Mouse (Mus musculus) kidney, adult 2 months (tissue): ENCODE data around the gene Mmgt2. TPM values are rescaled to one million over a fixed set of nuclear protein-coding genes. Genes with fewer than 3 reads are reported as not detected.
A peak's percentile ranks its signal among the peaks of the same experiment; 100 is the strongest.
"Not testable (repeated sequence)": the region's sequence is repeated elsewhere in the genome, so short reads cannot be mapped to it uniquely, and the experiment has no call there.

ENCODE experiments used
- DNase-seq: peaks from one replicate; pipeline ENCODE4 v3.0.0; 2021
- H3K27ac ChIP-seq: fragments of 200-500 bp; 2 replicates; pipeline ENCODE4 v1.5.1; 2012; ENCODE audit warnings: low read depth, low read length, control low read depth, inconsistent platforms; ENCODE audit not compliant: insufficient read depth
- H3K27me3 ChIP-seq: fragments of 200-500 bp; replicated peaks from 2 replicates; pipeline ENCODE4 v1.6.1; 2012; ENCODE audit warnings: mild to moderate bottlenecking, moderate library complexity, low read length, inconsistent platforms; ENCODE audit not compliant: control insufficient read depth, insufficient read depth
- H3K36me3 ChIP-seq: fragments of 200-500 bp; 2 replicates; pipeline ENCODE4 v1.6.1; 2012; ENCODE audit warnings: mild to moderate bottlenecking, moderate library complexity, low read length, inconsistent platforms; ENCODE audit not compliant: control insufficient read depth, insufficient read depth
- H3K4me1 ChIP-seq: fragments of 200-500 bp; 2 replicates; pipeline ENCODE4 v1.6.1; 2011; ENCODE audit warnings: low read length; ENCODE audit not compliant: control insufficient read depth, insufficient read depth
- H3K4me3 ChIP-seq: fragments of 200-500 bp; 2 replicates; pipeline ENCODE4 v1.5.1; 2011; ENCODE audit warnings: mild to moderate bottlenecking, low read depth, low read length, control low read depth; ENCODE audit not compliant: insufficient read depth
- CTCF ChIP-seq: fragments of 200-500 bp; conservative IDR thresholded peaks from 2 replicates; pipeline ENCODE4 v1.5.1; 2011; ENCODE audit warnings: low read depth, mild to moderate bottlenecking, control low read depth, low read length, moderate library complexity, mixed read lengths; ENCODE audit not compliant: insufficient read depth, insufficient read length
- POLR2A ChIP-seq: fragments of 200-500 bp; IDR thresholded peaks from one replicate; pipeline ENCODE4 v1.6.1; 2011; ENCODE audit warnings: low read depth, low read length, control low read depth
- WGBS: fragments of 180-500 bp; shearing (Covaris S2); methylation state at CpG from one replicate; pipeline ENCODE4 v1.1.7; 2018; 5-methylcytosine and 5-hydroxymethylcytosine counted together
- polyA plus RNA-seq: library from polyadenylated mRNA; depleted of rRNA; stranded (reverse); fragments of >200 nt; gene quantifications from 2 replicates; pipeline ENCODE4 v1.2.3, GENCODE M21; 2012

The Mmgt2 gene
- polyA plus RNA-seq, 1 experiment, result 24.0 TPM

- Histone ChIP-seq H3K36me3 (no peaks in the 10 kb centered on the region), H3K4me1 (peaks cover 12% of the 10 kb centered on the region), H3K27me3 (no peaks in the 10 kb centered on the region), H3K27ac (peak within 1 kb of the TSS; percentile 25), H3K4me3 (peak within 1 kb of the TSS; percentile 65)
- peak; percentile 44 for DNase-seq
- TF ChIP-seq POLR2A (no peak), CTCF (no peak)
- WGBS, result 3% methylated on average over 69 of the region's 86 CpGs
Observed at GRCm38 (mm10) chr11:62647661-62648590, 538 bp upstream of the Mmgt2 start, which contains the start of gene Lrrc75a. Lrrc75a (minus strand) TSS chr11:62648523.

DNA sequence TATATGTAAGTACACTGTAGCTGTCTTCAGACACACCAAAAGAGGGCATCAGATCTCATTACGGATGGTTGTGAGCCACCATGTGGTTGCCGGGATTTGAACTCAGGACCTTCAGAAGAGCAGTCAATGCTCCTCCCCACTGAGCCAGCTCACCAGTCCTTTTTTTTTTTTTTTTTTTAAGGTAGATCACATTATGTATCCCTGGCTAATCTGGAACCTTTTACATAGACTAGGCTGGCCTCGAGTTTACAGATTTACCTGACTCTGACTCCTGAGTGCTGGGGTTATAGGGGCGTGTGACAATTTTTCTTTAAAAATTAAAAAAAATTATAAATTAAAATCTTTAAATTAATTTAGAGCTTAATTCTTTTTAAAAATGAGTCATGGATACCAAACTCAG, 1.3 kb downstream of the Mmgt2 start:
- WGBS, result 89% methylated on average over 4 of the region's 4 CpGs
- H3K27me3 ChIP-seq, H3K27ac ChIP-seq, DNase-seq, H3K4me1 ChIP-seq, H3K36me3 ChIP-seq, H3K4me3 ChIP-seq: not testable (repeated sequence)

GRCm38 (mm10) chr11:62651563-62651962, 3.1 kb downstream of the Mmgt2 start:
- Histone ChIP-seq H3K4me1 (no peaks in the 10 kb centered on the region; the same call in 1 of the 2 replicates), H3K36me3 (no peaks in the 10 kb centered on the region), H3K27ac (no peak overlapping the region), H3K27me3 (no peaks in the 10 kb centered on the region), H3K4me3 (no peak overlapping the region)
- TF ChIP-seq CTCF (no peak), POLR2A (no peak)
- no peak for DNase-seq
- 81% methylated on average over 3 of the region's 3 CpGs for WGBS

DNA sequence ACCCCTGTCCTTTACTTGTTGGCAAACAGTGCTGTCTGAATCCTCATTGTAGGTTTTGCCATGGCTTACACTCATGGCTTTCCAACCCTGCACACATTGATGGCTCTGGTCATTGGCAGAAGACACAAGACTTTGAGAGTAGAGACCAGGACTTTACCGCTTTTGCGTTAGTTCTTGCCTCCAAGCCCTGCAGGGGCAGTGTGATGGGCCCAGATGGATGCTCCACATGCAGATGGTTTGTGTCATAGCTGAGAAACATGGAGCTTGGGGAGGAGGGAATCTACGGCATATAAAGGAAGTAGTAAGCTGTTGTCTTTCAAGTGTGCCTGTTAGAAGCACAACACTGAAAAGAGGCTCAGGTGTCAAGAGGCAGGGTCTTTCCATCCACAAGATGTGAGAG, 3.6 kb downstream of the Mmgt2 start:
- no peaks in the 10 kb centered on the region; the same call in 1 of the 2 replicates for H3K4me1 ChIP-seq
- no peak overlapping the region for H3K27ac ChIP-seq
- H3K27me3 ChIP-seq, result no peaks in the 10 kb centered on the region
- WGBS, result 91% methylated on average over 3 of the region's 3 CpGs
- no peak overlapping the region for H3K4me3 ChIP-seq
- no peak for DNase-seq
- TF ChIP-seq CTCF, result no peak
- TF ChIP-seq POLR2A, result no peak
- H3K36me3 ChIP-seq, result no peaks in the 10 kb centered on the region

DNA sequence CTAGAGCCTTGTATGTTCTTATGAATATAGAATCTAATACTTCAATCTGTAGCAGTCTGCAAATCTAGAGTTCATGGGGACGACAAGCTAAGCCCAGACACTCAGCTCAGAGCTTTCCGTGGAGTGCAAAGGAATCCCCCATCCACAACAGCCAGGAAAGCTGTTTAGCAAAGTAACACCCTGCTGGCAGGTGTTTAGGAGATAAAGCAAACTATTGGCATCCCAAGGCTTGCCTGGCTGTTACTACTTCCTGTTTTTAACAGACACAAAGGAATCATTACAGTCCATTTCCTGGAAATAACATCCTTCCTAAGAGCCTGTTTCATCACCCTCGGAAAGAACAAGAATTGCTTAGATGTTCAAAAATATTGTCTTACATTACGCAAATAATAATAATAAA, 12.4 kb downstream of the Mmgt2 start:
- Histone ChIP-seq H3K27me3 (no peaks in the 10 kb centered on the region), H3K4me1 (no peaks in the 10 kb centered on the region; the same call in 1 of the 2 replicates), H3K36me3 (no peaks in the 10 kb centered on the region), H3K4me3 (no peak overlapping the region), H3K27ac (no peak overlapping the region)
- no peak for DNase-seq
- WGBS, result 63% methylated on average over 4 of the region's 4 CpGs
- TF ChIP-seq CTCF (no peak), POLR2A (no peak)

GRCm38 (mm10) chr11:62664250-62664649, 15.8 kb downstream of the Mmgt2 start:
- TF ChIP-seq CTCF, result no peak
- H3K27ac ChIP-seq, result no peak overlapping the region

GRCm38 (mm10) chr11:62668986-62669385, 20.5 kb downstream of the Mmgt2 start:
- Histone ChIP-seq H3K27ac (no peak overlapping the region), H3K27me3 (no peaks in the 10 kb centered on the region), H3K4me3 (no peak overlapping the region), H3K4me1 (no peaks in the 10 kb centered on the region), H3K36me3 (no peaks in the 10 kb centered on the region)
- WGBS, result 87% methylated on average over 5 of the region's 5 CpGs
- DNase-seq, result no peak
- TF ChIP-seq CTCF (no peak), POLR2A (no peak)

More at GRCm38 (mm10) chr11:62664250-62664649, 15.8 kb downstream of the Mmgt2 start:
- Histone ChIP-seq H3K4me3 (no peak overlapping the region), H3K36me3 (no peaks in the 10 kb centered on the region), H3K4me1 (no peaks in the 10 kb centered on the region; the same call in 1 of the 2 replicates), H3K27me3 (no peaks in the 10 kb centered on the region)
- DNase-seq, result no peak
- 85% methylated on average over 6 of the region's 6 CpGs for WGBS
